Mouse (Mus musculus): ENCODE results near the gene 2610528J11Rik. TPM values are rescaled to one million over a fixed set of nuclear protein-coding genes. Genes with fewer than 3 reads are reported as not detected.

The 2610528J11Rik gene
- polyA plus RNA-seq, 1 experiment from 2014 or later, result 8.2 TPM

DNA sequence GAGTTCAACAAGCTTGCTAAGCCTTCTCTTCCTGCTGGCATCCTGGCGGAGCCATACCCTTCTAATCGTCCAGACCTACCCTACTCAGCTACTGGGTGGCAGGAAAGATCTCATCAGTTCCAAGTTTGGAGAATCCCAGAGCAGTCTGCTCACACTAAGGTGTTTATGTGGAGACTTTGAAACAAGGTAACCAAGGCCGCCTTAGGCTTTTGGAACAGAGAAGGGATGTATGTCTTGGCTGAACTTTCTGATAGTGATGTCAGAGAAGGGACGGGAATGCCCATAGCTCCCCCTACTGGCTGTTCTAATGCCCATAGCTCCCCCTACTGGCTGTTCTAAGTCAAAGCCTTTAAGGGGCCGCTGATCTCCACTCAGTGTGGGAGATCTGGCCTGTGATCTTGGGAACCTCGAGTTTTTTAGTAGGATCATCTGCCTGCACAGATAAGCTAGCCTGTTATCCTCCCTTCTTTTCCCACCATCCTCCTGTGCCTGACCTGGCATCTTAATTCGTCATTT is 39.4 kb downstream of the 2610528J11Rik start:
- H3K9ac ChIP-seq (ENCODE audit: low read depth, low read length), result no peak overlapping the region
- no peak for ATAC-seq (ENCODE audit: low read depth)
- H3K27ac ChIP-seq (replicated peaks; ENCODE audit: low read depth, low read length), result no peak overlapping the region
- H3K4me1 ChIP-seq (ENCODE audit: control insufficient read depth, insufficient read depth, low read length), result 0 out of 2 replicates have a peak, but pooled peaks cover 3% of the 10 kb centered on the region
- no peak overlapping the region for H3K4me3 ChIP-seq (ENCODE audit: low read depth, low read length)
- DNase-seq (ENCODE audit: low spot score), result peak; percentile 70
- no peak overlapping the region for H3K4me2 ChIP-seq (ENCODE audit: low read depth, low read length)
- 27% methylated on average over 7 of the region's 7 CpGs for WGBS
- H3K27me3 ChIP-seq (replicated peaks; ENCODE audit: control insufficient read depth, insufficient read depth, low read length), result 0 out of 2 replicates have a peak, but pooled peaks cover 3% of the 10 kb centered on the region
- H3K36me3 ChIP-seq (ENCODE audit: control insufficient read depth, insufficient read depth, low read length), result no peaks in the 10 kb centered on the region
- H3K9me3 ChIP-seq (ENCODE audit: control insufficient read depth, low read length), result 0 out of 2 replicates have a peak, but pooled peaks cover 4% of the 10 kb centered on the region

DNA sequence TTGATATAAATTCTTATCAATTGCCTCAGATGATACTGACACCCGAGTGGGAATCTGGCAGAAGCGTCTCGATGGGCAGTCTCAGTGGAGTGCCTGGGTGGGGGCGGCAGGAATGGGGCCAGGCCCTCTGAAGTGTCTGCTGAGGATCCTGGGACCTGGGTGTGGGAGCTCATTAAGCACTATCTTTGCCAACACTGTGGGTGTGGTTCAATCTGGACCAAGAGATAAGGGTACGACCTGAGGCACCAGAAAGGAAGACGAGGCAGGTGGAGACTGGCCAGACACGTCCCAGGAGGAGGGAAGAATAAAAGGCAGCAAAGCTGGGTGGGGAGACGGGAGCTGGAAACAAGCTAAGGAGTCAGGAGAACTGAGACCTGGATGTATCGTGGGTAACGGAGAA is 41.9 kb downstream of the 2610528J11Rik start:
- Histone ChIP-seq H3K27me3 (replicated peaks; ENCODE audit: control insufficient read depth, insufficient read depth, low read length) (0 out of 2 replicates have a peak, but pooled peaks cover 3% of the 10 kb centered on the region), H3K4me2 (ENCODE audit: low read depth, low read length) (no peak overlapping the region), H3K9me3 (ENCODE audit: control insufficient read depth, low read length) (no peaks in the 10 kb centered on the region), H3K36me3 (ENCODE audit: control insufficient read depth, insufficient read depth, low read length) (no peaks in the 10 kb centered on the region), H3K4me1 (ENCODE audit: control insufficient read depth, insufficient read depth, low read length) (0 out of 2 replicates have a peak, but pooled peaks cover 3% of the 10 kb centered on the region), H3K4me3 (ENCODE audit: low read depth, low read length) (no peak overlapping the region), H3K9ac (ENCODE audit: low read depth, low read length) (no peak overlapping the region), H3K27ac (replicated peaks; ENCODE audit: low read depth, low read length) (no peak overlapping the region)
- DNase-seq (ENCODE audit: low spot score) (no peak), ATAC-seq (ENCODE audit: low read depth) (no peak)
- WGBS, result 66% methylated on average over 10 of the region's 10 CpGs

DNA sequence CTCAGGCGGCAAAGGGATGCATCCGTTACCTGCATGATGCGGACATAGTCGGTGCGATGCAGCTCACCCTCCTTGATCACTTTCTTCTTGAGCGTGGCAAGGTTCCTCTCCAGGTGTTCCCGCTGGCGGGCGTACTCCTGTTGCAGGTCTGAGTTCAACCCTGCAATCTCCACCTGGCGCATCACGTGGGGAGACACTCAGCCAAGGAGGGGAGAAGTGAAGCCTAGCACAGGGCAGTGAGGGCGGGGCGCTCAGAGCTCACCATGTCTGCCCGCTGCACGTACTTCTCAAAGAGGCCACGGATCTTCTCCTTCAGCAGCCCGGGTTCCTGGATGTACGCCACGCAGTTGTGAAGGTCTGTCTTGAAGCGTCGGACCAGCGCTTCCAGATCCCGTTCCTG is 42.5 kb downstream of the 2610528J11Rik start:
- WGBS, result 74% methylated on average over 22 of the region's 23 CpGs
- ATAC-seq (ENCODE audit: low read depth) (no peak), DNase-seq (ENCODE audit: low spot score) (no peak)
- no peak overlapping the region for H3K9ac ChIP-seq (ENCODE audit: low read depth, low read length)
- H3K9me3 ChIP-seq (ENCODE audit: control insufficient read depth, low read length), result no peaks in the 10 kb centered on the region
- H3K27me3 ChIP-seq (replicated peaks; ENCODE audit: control insufficient read depth, insufficient read depth, low read length), result 0 out of 2 replicates have a peak, but pooled peaks cover 3% of the 10 kb centered on the region
- no peaks in the 10 kb centered on the region for H3K36me3 ChIP-seq (ENCODE audit: control insufficient read depth, insufficient read depth, low read length)
- H3K4me1 ChIP-seq (ENCODE audit: control insufficient read depth, insufficient read depth, low read length), result 0 out of 2 replicates have a peak, but pooled peaks cover 3% of the 10 kb centered on the region
- no peak overlapping the region for H3K27ac ChIP-seq (replicated peaks; ENCODE audit: low read depth, low read length)
- H3K4me3 ChIP-seq (ENCODE audit: low read depth, low read length), result no peak overlapping the region
- H3K4me2 ChIP-seq (ENCODE audit: low read depth, low read length), result no peak overlapping the region

DNA sequence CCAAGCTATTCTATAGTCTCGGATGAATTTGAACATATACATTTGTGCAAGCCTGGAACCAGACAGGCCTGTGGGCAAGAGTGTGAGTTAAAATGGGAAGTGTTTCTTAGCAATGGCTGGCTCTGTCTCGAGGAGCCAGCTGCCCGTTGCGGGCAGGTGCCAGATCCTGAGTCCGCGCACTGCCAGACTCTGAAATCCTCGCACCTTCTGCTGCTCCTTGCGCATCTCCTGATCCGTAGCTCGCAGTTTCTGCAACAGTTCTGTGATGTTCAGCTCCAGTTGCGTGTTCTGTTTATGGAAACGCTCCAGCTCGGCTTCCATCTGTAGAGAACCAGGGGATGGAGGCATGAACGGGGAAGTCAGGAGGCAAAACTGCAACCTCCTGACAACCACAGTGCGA is 44.6 kb downstream of the 2610528J11Rik start:
- Histone ChIP-seq H3K9me3 (ENCODE audit: control insufficient read depth, low read length) (no peaks in the 10 kb centered on the region), H3K4me3 (ENCODE audit: low read depth, low read length) (no peak overlapping the region), H3K4me1 (ENCODE audit: control insufficient read depth, insufficient read depth, low read length) (no peaks in the 10 kb centered on the region), H3K4me2 (ENCODE audit: low read depth, low read length) (no peak overlapping the region), H3K27me3 (replicated peaks; ENCODE audit: control insufficient read depth, insufficient read depth, low read length) (0 out of 2 replicates have a peak, but pooled peaks cover 3% of the 10 kb centered on the region), H3K27ac (replicated peaks; ENCODE audit: low read depth, low read length) (no peak overlapping the region), H3K9ac (ENCODE audit: low read depth, low read length) (no peak overlapping the region), H3K36me3 (ENCODE audit: control insufficient read depth, insufficient read depth, low read length) (no peaks in the 10 kb centered on the region)
- WGBS, result 75% methylated on average over 15 of the region's 15 CpGs
- DNase-seq (ENCODE audit: low spot score), result no peak
- ATAC-seq (ENCODE audit: low read depth), result no peak

DNA sequence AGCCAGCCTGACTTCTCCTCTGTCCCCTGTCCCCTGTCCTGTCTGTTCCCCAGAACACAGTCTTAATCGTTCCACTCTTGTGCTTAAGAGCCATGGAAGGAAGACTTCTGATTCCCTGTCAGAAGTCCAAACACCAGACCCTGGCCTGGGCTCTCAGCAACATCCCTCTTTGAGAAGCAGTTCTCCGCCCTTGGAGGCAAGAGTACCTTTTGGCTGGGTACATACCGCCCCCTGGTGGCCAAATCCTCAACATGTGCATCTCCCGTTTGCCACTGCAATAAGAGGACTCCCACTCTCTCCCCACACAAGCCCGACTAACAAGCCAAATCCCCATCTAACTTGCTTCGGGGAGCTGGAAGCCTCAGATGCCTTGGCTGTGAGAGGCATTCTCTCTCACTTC is 49.3 kb downstream of the 2610528J11Rik start:
- no peak overlapping the region for H3K27ac ChIP-seq (replicated peaks; ENCODE audit: low read depth, low read length)
- no peak overlapping the region for H3K9ac ChIP-seq (ENCODE audit: low read depth, low read length)
- DNase-seq (ENCODE audit: low spot score) (peak; percentile 90), ATAC-seq (ENCODE audit: low read depth) (peak; percentile 75)
- no peaks in the 10 kb centered on the region for H3K36me3 ChIP-seq (ENCODE audit: control insufficient read depth, insufficient read depth, low read length)
- H3K27me3 ChIP-seq (replicated peaks; ENCODE audit: control insufficient read depth, insufficient read depth, low read length), result no peaks in the 10 kb centered on the region
- no peaks in the 10 kb centered on the region for H3K9me3 ChIP-seq (ENCODE audit: control insufficient read depth, low read length)
- H3K4me3 ChIP-seq (ENCODE audit: low read depth, low read length), result no peak overlapping the region
- WGBS, result 0% methylated on average over 6 of the region's 6 CpGs
- H3K4me2 ChIP-seq (ENCODE audit: low read depth, low read length), result no peak overlapping the region
- no peaks in the 10 kb centered on the region for H3K4me1 ChIP-seq (ENCODE audit: control insufficient read depth, insufficient read depth, low read length)

DNA sequence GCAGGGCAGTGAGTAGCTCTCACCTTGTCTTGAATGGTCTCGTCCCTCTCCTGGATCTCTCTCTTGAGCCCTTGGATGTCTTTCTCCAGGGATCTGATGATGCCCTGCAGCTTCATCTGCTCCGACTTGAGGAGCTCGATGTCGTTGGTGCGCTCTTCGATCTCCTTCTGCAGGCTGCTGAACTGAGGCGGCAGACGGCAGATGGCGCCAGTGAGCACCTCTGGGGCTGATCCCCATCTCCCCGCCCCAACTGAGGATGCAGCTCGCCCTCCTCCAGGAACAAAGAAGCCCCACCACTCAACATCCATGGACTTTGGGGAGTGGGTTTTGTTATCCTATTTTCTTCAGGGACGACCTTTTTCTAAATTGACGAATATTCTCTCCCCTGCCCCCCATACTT is 52.5 kb downstream of the 2610528J11Rik start:
- Histone ChIP-seq H3K9me3 (ENCODE audit: control insufficient read depth, low read length) (0 out of 2 replicates have a peak, but pooled peaks cover 4% of the 10 kb centered on the region), H3K9ac (ENCODE audit: low read depth, low read length) (no peak overlapping the region), H3K27ac (replicated peaks; ENCODE audit: low read depth, low read length) (no peak overlapping the region), H3K4me2 (ENCODE audit: low read depth, low read length) (no peak overlapping the region), H3K27me3 (replicated peaks; ENCODE audit: control insufficient read depth, insufficient read depth, low read length) (no peaks in the 10 kb centered on the region), H3K4me1 (ENCODE audit: control insufficient read depth, insufficient read depth, low read length) (no peaks in the 10 kb centered on the region), H3K4me3 (ENCODE audit: low read depth, low read length) (no peak overlapping the region), H3K36me3 (ENCODE audit: control insufficient read depth, insufficient read depth, low read length) (no peaks in the 10 kb centered on the region)
- ATAC-seq (ENCODE audit: low read depth), result no peak
- no peak for DNase-seq (ENCODE audit: low spot score)
- 45% methylated on average over 13 of the region's 13 CpGs for WGBS

Other genes with a start within 250 kb of the 2610528J11Rik start
- gene Ptprf, start 235.6 kb upstream of the 2610528J11Rik start, polyA plus RNA-seq (2014; fragmentation: Nextera tagmentation; extraction: Ambion mirVana), result 59.8 and 66.8 TPM in 2 replicates
- gene Szt2, start 117.7 kb upstream of the 2610528J11Rik start, polyA plus RNA-seq (2014; fragmentation: Nextera tagmentation; extraction: Ambion mirVana), result 8.7 and 9.3 TPM in 2 replicates
- gene Med8, start 117.7 kb upstream of the 2610528J11Rik start, polyA plus RNA-seq (2014; fragmentation: Nextera tagmentation; extraction: Ambion mirVana), result 85.0 and 97.1 TPM in 2 replicates
- 106 and 118 TPM in 2 replicates for gene Elovl1, start 98.9 kb upstream of the 2610528J11Rik start, polyA plus RNA-seq (2014; fragmentation: Nextera tagmentation; extraction: Ambion mirVana)
- 159 and 192 TPM in 2 replicates for gene Cdc20, start 89.6 kb upstream of the 2610528J11Rik start, polyA plus RNA-seq (2014; fragmentation: Nextera tagmentation; extraction: Ambion mirVana)
- gene Mpl, start 69.5 kb upstream of the 2610528J11Rik start, polyA plus RNA-seq (2014; fragmentation: Nextera tagmentation; extraction: Ambion mirVana), result 0.45 and 0.48 TPM in 2 replicates
- 22.3 and 24.2 TPM in 2 replicates for gene Tie1, start 36.9 kb upstream of the 2610528J11Rik start, polyA plus RNA-seq (2014; fragmentation: Nextera tagmentation; extraction: Ambion mirVana)
- gene Tmem125, start 17.0 kb downstream of the 2610528J11Rik start, polyA plus RNA-seq (2014; fragmentation: Nextera tagmentation; extraction: Ambion mirVana), result 5.6 and 5.8 TPM in 2 replicates
- 0.38 and 1.4 TPM in 2 replicates for gene Cfap57, start 93.8 kb downstream of the 2610528J11Rik start, polyA plus RNA-seq (2014; fragmentation: Nextera tagmentation; extraction: Ambion mirVana)
- 148 and 150 TPM in 2 replicates for gene Ebna1bp2, start 93.8 kb downstream of the 2610528J11Rik start, polyA plus RNA-seq (2014; fragmentation: Nextera tagmentation; extraction: Ambion mirVana)
- 0.13 and 0.22 TPM in 2 replicates for gene Olfr62, start 132.0 kb downstream of the 2610528J11Rik start, polyA plus RNA-seq (2014; fragmentation: Nextera tagmentation; extraction: Ambion mirVana)
- gene Olfr1342, start 165.8 kb downstream of the 2610528J11Rik start, polyA plus RNA-seq (2014; fragmentation: Nextera tagmentation; extraction: Ambion mirVana), result 0.12 and 0.22 TPM in 2 replicates
- 0.11 TPM in 1 of 2 replicates, not detected in the other for gene Olfr1341, start 176.5 kb downstream of the 2610528J11Rik start, polyA plus RNA-seq (2014; fragmentation: Nextera tagmentation; extraction: Ambion mirVana)
- 0.08 and 0.24 TPM in 2 replicates for gene Olfr1340, start 193.1 kb downstream of the 2610528J11Rik start, polyA plus RNA-seq (2014; fragmentation: Nextera tagmentation; extraction: Ambion mirVana)
- gene Olfr1339, start 205.2 kb downstream of the 2610528J11Rik start, polyA plus RNA-seq (2014; fragmentation: Nextera tagmentation; extraction: Ambion mirVana), result 0.16 TPM in 1 of 2 replicates, not detected in the other
- gene Olfr1338, start 231.7 kb downstream of the 2610528J11Rik start, polyA plus RNA-seq (2014; fragmentation: Nextera tagmentation; extraction: Ambion mirVana), result 0.13 TPM in 1 of 2 replicates, not detected in the other